Mouse (Mus musculus): ENCODE results near the gene Rps6ka1.

GRCm38 (mm10) chr4:133841035-133841434 is 46.6 kb downstream of the Rps6ka1 start:
- TF ChIP-seq CTCF (IDR thresholded peaks at IDR 0.05; ENCODE audit: low read depth) (no peak), EP300 (IDR thresholded peaks at IDR 0.05; ENCODE audit: low read depth) (no peak)
